In genomic region chr3:21423139-21423538, GRCm38 (mm10) we compare ENCODE assay signal across 19 mouse cellular contexts.
"Had no signal": no experiment of that assay in that cellular context is flagged by ENCODE, and none has a peak within 500 bp of the region (broad histone marks: within the 10 kb centered on the region; RNA-seq: fewer than 3 reads in every experiment).

No protein-coding gene starts in this region.

- H3K36me3 ChIP-seq: midbrain, embryonic 10.5 days; midbrain, embryonic 12.5 days; neural tube, embryonic 12.5 days; neural tube, embryonic 15.5 days had no signal

- H3K27me3 ChIP-seq: midbrain, embryonic 12.5 days; neural tube, embryonic 12.5 days; neural tube, embryonic 15.5 days had no signal

- H3K4me1 ChIP-seq: midbrain, embryonic 10.5 days; midbrain, embryonic 12.5 days; neural tube, embryonic 12.5 days had no signal

- H3K9ac ChIP-seq: lung, embryonic 14.5 days; midbrain, embryonic 12.5 days; neural tube, embryonic 12.5 days; neural tube, embryonic 15.5 days had no signal

- H3K4me2 ChIP-seq: lung, embryonic 14.5 days; midbrain, embryonic 12.5 days; neural tube, embryonic 12.5 days; neural tube, embryonic 15.5 days had no signal

- H3K9me3 ChIP-seq: midbrain, embryonic 10.5 days; midbrain, embryonic 12.5 days; neural tube, embryonic 12.5 days; neural tube, embryonic 15.5 days had no signal

- DNase-seq: lung, adult 18-20 months; lung, embryonic 14.5 days; lung, postnatal 10 days; lung, postnatal 4 days; midbrain, embryonic 14.5 days; retina, postnatal 1 day; right cerebral cortex, adult 18-20 months; right cerebral cortex, postnatal 25 days; right cerebral cortex, postnatal 4 days; spleen, adult 18-20 months; thymus, adult 18-20 months; thymus, postnatal 14 days; thymus, postnatal 36 days had no signal

- H3K27ac ChIP-seq: midbrain, embryonic 10.5 days; midbrain, embryonic 12.5 days; neural tube, embryonic 12.5 days; neural tube, embryonic 15.5 days had no signal

- H3K4me3 ChIP-seq: midbrain, embryonic 10.5 days; midbrain, embryonic 12.5 days; myocyte; neural tube, embryonic 12.5 days; neural tube, embryonic 15.5 days had no signal

- ATAC-seq: midbrain, embryonic 16.5 days had no signal
